Mouse (Mus musculus) brown adipose tissue, adult 24 weeks (tissue): Measurements from ENCODE around the gene Tmem50b. TPM values are rescaled to one million over a fixed set of nuclear protein-coding genes. Genes with fewer than 3 reads are reported as not detected.
A peak's percentile ranks its signal among the peaks of the same experiment; 100 is the strongest.

Experiments
- H3K27ac ChIP-seq: fragments of 200-500 bp; replicated peaks from 2 replicates; pipeline ENCODE4 v1.5.1; 2012; ENCODE audit warnings: low read depth, mild to moderate bottlenecking, low read length
- H3K4me1 ChIP-seq: fragments of 200-500 bp; 2 replicates; pipeline ENCODE4 v1.6.1; 2012; ENCODE audit warnings: low read length, mixed read lengths; ENCODE audit not compliant: control insufficient read depth, insufficient read depth, insufficient read length
- H3K4me3 ChIP-seq: fragments of 200-500 bp; 2 replicates; pipeline ENCODE4 v1.5.1; 2012; ENCODE audit warnings: low read depth, mild to moderate bottlenecking, low read length, moderate library complexity; ENCODE audit not compliant: insufficient read depth
- polyA plus RNA-seq: library from polyadenylated mRNA; stranded (reverse); fragments of >200 nt; gene quantifications from 2 replicates; pipeline ENCODE4 v1.2.4, GENCODE M21; 2012; ENCODE audit not compliant: missing spikeins, insufficient read depth, insufficient read length

Gene Tmem50b
- polyA plus RNA-seq, 1 experiment: 79.6 TPM

DNA sequence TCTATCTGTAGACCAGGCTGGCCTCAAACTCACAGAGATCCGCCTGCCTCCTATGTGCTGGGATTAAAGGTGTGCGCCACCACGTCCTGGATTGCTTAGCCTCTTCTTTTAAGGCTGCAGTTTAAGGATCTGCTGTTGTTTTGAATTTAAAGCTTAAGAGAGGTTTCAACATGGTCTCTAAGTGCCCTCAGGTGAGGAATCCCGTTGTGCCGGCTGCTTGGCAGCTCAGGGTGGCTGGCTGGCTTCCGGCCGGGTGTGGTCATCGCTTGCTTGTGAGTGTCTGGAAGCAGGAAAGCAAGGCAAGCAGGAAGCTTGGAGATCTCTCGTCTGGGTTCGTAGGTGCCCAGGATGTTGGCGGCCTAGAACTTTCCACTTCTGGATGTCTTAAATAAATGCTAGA lies 23.4 kb upstream of the Tmem50b start:
- H3K27ac ChIP-seq: no peak overlapping the region
- H3K4me1 ChIP-seq: no peaks in the 10 kb centered on the region
- H3K4me3 ChIP-seq: no peak overlapping the region

- Histone ChIP-seq H3K4me1 (no peaks in the 10 kb centered on the region), H3K4me3 (no peak overlapping the region), H3K27ac (no peak overlapping the region)
Measured at GRCm38 (mm10) chr16:91620185-91620584, 22.6 kb upstream of the Tmem50b start.

GRCm38 (mm10) chr16:91618511-91619501 lies 21.2 kb upstream of the Tmem50b start, which contains the start of gene Dnajc28:
TSS of gene Dnajc28 (minus strand) at chr16:91619026.
- Histone ChIP-seq H3K4me3 (peak within 1 kb of the TSS; percentile 90), H3K27ac (0 out of 2 replicates have a peak within 1 kb of the TSS, but pooled peaks have one; percentile 37), H3K4me1 (no peaks in the 10 kb centered on the region)

DNA sequence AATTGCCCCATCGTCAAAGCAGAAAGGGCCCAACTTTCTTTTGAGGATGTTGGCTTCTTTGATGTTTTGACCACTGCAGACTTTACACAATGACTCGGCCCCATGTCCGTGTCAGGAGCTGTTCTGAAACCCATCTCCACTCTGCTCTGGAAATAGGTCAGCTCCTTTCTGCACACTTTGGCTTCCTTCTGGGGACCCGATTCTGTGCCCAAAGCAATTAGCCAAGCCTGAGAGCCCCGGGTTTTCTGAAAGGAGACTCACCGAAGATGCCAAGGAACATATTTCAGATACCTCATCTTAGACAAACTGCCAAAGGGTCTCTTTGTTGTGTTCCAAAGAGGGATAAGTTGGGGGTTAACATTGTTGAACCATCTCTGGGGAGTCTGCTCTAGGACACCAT lies 17.0 kb upstream of the Tmem50b start:
- H3K4me3 ChIP-seq: no peak overlapping the region
- H3K4me1 ChIP-seq: 0 out of 2 replicates have a peak, but pooled peaks cover 2% of the 10 kb centered on the region
- no peak overlapping the region for H3K27ac ChIP-seq

DNA sequence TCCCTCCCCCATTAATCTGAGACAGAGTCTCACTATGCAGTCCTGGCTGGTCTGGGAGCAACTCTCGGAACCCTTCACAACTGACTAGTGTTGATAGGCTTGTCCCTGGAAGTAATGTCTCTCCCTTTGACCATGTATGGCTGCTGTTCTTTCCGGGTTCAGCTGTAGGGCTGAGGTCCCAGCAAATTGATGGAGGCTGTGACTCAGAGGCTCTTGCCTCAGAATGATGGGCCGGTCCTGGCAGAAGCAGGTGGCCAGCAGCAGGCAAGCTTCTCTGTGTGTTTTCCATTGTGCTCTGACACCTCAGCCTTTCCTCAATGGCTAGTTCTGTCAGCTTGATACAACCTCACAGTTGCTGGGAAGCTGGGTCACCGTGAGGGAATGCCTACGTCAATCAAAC lies 14.9 kb upstream of the Tmem50b start:
- Histone ChIP-seq H3K27ac (no peak overlapping the region), H3K4me1 (0 out of 2 replicates have a peak, but pooled peaks cover 2% of the 10 kb centered on the region), H3K4me3 (no peak overlapping the region)

DNA sequence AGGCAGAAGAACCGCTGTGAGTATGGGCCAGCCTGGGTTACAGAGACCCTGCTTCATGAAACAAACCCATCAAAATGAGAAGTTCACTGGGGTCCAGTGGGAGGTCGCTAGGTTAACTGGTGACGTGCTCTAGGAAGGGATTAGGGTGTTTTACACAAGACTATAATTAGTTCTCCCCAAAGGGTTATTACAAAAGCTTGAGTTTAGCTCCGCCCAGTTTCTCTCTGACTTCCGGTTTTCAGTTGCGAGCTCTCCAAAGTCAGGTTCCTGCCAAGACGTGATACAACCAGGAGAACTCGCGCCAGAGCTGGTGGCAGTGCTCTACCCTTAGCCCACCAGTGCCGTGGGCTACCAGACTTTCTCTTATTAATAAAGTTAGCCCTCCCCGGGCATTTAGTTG lies 13.6 kb upstream of the Tmem50b start:
- no peak overlapping the region for H3K27ac ChIP-seq
- H3K4me1 ChIP-seq: 0 out of 2 replicates have a peak, but pooled peaks cover 2% of the 10 kb centered on the region
- no peak overlapping the region for H3K4me3 ChIP-seq

DNA sequence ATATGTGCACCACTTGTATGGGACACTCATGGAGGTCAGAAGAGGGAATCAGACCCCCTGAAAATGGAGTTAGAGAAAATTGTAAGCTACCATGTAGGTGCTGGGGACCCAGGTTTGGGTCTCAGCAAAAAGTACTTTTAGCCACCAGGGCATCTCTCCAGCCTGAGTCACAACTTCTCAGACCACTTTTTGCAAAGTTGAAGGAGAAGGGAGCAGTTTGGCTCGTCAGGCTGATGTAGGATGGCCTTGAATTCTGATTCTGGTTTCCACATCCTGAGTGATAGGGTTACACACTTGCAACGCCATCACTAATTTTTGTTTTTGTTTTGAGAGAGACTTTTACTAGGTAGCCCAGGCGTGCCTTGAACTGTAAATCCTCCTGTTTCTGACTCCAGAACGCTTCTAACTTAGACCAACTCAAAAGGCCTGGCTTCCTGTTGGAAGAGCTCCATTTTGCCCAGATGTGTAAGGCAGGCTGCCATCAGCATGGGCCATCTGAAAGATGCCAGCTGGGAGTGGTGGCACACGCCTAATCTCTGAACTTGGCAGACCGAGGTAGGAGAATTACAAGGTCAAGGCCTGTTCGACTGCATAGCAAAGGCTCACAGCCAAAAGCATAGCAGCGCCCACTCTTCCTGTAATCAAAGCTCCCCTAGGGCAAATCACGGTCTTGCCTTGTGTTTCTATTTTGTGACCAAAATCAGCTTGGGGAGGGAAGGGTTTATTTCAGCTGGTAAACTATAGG lies 12.1 kb upstream of the Tmem50b start:
- Histone ChIP-seq H3K4me3 (no peak overlapping the region), H3K27ac (no peak overlapping the region), H3K4me1 (0 out of 2 replicates have a peak, but pooled peaks cover 2% of the 10 kb centered on the region)

GRCm38 (mm10) chr16:91606958-91607357 lies 9.4 kb upstream of the Tmem50b start:
- Histone ChIP-seq H3K4me1 (0 out of 2 replicates have a peak, but pooled peaks cover 2% of the 10 kb centered on the region), H3K4me3 (no peak overlapping the region), H3K27ac (no peak overlapping the region)

DNA sequence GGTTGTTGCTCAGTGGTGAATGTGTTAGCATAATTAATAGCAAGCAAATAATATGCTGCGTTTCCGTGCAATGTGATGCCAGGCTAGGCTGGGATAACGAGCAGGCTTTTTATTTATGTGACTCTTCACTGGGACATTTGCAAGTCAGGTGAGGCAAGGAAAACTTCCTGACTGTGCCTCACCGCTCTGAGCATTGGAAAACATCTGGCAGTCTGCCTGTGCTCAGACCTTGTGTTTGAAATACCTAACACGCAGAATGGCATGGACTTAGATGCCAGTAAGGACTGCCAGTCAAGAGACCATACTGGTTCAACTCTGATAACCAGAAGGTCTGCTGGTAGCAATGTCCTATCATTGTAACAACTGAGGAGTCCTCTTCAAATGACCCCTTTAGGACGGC lies 7.6 kb upstream of the Tmem50b start:
- Histone ChIP-seq H3K27ac (no peak overlapping the region), H3K4me3 (no peak overlapping the region), H3K4me1 (no peaks in the 10 kb centered on the region)

DNA sequence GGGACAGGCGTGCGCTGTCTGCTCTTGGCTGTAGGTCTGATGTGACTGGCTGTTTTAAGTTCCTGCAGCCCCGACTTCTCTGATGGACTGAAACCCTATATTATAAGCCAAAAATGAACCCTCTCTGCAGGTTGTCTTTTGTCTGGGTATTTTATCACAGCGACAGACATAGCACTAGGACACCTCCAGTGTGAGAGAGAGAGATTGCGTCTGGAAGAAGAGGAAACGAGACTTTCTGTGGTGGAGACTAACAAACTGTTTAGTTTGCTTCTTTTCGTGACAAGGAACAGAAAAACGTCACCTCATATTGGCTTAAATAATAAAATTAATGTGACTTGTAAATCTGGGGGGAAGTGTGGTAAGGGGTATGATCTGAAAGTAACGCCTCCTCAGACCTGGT lies 4.1 kb upstream of the Tmem50b start:
- Histone ChIP-seq H3K4me1 (no peaks in the 10 kb centered on the region), H3K27ac (no peak overlapping the region), H3K4me3 (no peak overlapping the region)

DNA sequence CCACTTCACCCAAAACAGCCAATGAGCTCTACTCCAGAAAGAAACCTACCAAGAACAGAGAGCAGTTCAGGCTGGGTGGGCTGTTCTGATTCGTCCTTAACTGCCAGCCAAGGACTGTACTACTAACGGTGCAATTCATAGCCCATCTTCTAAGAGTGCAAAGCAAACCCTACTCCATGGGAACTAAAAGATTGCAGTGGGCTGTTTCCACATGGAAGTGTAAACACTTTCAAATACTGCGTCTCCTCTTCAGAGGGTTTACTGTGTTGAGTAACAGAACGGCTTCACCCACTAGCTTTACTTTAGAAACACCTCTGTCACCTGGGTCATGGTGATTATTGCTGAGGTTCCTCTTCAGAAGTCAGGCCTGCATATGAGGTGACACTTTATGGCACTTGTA lies 3.5 kb upstream of the Tmem50b start:
- Histone ChIP-seq H3K4me1 (no peaks in the 10 kb centered on the region), H3K27ac (no peak overlapping the region), H3K4me3 (no peak overlapping the region)

DNA sequence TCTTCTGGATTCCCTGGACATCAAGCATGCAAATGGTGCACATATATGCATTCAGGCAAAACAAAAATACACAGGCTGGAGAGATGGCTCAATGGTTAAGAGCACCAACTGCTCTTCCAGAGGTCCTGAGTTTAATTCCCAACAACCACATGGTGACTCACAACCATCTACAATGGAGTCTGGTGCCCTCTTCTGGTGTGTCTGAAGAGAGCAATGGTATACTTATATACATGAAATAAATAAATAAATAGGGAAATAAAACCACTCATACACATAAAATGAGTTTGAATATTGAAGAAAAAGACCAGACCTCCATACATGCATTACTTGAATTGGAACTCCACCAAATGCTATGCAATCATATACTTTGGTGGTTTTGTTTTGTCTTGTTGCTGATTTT lies 1.6 kb upstream of the Tmem50b start:
- no peak overlapping the region for H3K27ac ChIP-seq
- no peak overlapping the region for H3K4me3 ChIP-seq
- H3K4me1 ChIP-seq: no peaks in the 10 kb centered on the region

- Histone ChIP-seq H3K27ac (0 out of 2 replicates have a peak overlapping the region, but pooled peaks have one; percentile 28), H3K4me1 (no peaks in the 10 kb centered on the region), H3K4me3 (peak overlapping the region; percentile 84)
Measured at GRCm38 (mm10) chr16:91596779-91597671, 575 bp downstream of the Tmem50b start.

- no peaks in the 10 kb centered on the region for H3K4me1 ChIP-seq
- H3K27ac ChIP-seq: no peak overlapping the region
- H3K4me3 ChIP-seq: peak overlapping the region; percentile 84
Measured at GRCm38 (mm10) chr16:91596397-91596778, 1.2 kb downstream of the Tmem50b start.
